Mouse (Mus musculus) CH12.LX (cell line): ENCODE data around the gene Fcgr1. TPM values are rescaled to one million over a fixed set of nuclear protein-coding genes. Genes with fewer than 3 reads are reported as not detected.
"Not testable (repeated sequence)": the region's sequence is repeated elsewhere in the genome, so short reads cannot be mapped to it uniquely, and the experiment has no call there.

Experiments
- DNase-seq: peaks from one replicate; pipeline ENCODE4 v3.0.0-alpha.2; 2013; ENCODE audit errors: extremely low read depth
- H3K27ac ChIP-seq: 2 replicates; pipeline ENCODE4 v1.5.1; 2012; ENCODE audit warnings: low read depth, mild to moderate bottlenecking, control low read depth, moderate library complexity; ENCODE audit not compliant: insufficient read depth
- H3K27me3 ChIP-seq: replicated peaks from 2 replicates; pipeline ENCODE3; 2012; ENCODE audit warnings: inconsistent platforms
- H3K36me3 ChIP-seq, 2 experiments: replicated peaks in 1 of 2; 2 replicates each; pipeline versions ENCODE3 to v1.6.1; 2012; ENCODE audit warnings: inconsistent platforms in 1 of 2, low read length in 1 of 2, mild to moderate bottlenecking in 1 of 2, mixed read lengths in 1 of 2, moderate library complexity in 1 of 2; ENCODE audit not compliant: control insufficient read depth in 1 of 2, insufficient read depth in 1 of 2
- H3K4me1 ChIP-seq, 2 experiments: 2 replicates each; pipeline ENCODE4 v1.6.1; 2012; ENCODE audit warnings: inconsistent platforms in 1 of 2, moderate library complexity in 1 of 2; ENCODE audit not compliant: insufficient read depth in 2 of 2, control insufficient read depth in 1 of 2
- H3K4me2 ChIP-seq: 2 replicates; pipeline ENCODE4 v1.6.1; 2012; ENCODE audit warnings: low read depth, mild to moderate bottlenecking, control low read depth; ENCODE audit not compliant: poor library complexity, insufficient read depth, severe bottlenecking
- H3K4me3 ChIP-seq, 3 experiments: fragments of 150-350 bp in 1 of 3; sonication (generic) in 1 of 3; replicated peaks in 1 of 3; 2 replicates each; pipeline versions ENCODE3 to v1.5.1; 2011 to 2012; ENCODE audit warnings: low read depth in 2 of 3, low read length in 2 of 3, mild to moderate bottlenecking in 2 of 3, moderate library complexity in 2 of 3, control low read depth in 1 of 3, improper control_type of control experiment in 1 of 3, inconsistent platforms in 1 of 3, mixed read lengths in 1 of 3; ENCODE audit not compliant: poor library complexity in 1 of 3
- H3K79me2 ChIP-seq: replicated peaks from 2 replicates; pipeline ENCODE4 v1.6.1; 2012; ENCODE audit warnings: mild to moderate bottlenecking, moderate library complexity; ENCODE audit not compliant: control insufficient read depth, poor library complexity, insufficient read depth, severe bottlenecking; ENCODE audit errors: extremely low read depth
- H3K9ac ChIP-seq: 2 replicates; pipeline ENCODE4 v1.6.1; 2012; ENCODE audit warnings: low read depth, mild to moderate bottlenecking, control low read depth, moderate library complexity; ENCODE audit not compliant: insufficient read depth
- H3K9me3 ChIP-seq: replicated peaks from 2 replicates; pipeline ENCODE3; 2012; ENCODE audit warnings: low read length, inconsistent platforms, mixed read lengths
- CHD2 ChIP-seq: IDR thresholded peaks from 2 replicates; pipeline ENCODE4 v1.6.1; 2011; ENCODE audit warnings: low read length, improper control_type of control experiment
- CTCF ChIP-seq, 2 experiments: IDR thresholded peaks in 1 of 2; conservative IDR thresholded peaks in 1 of 2; 2 replicates each; pipeline ENCODE4 v1.5.1; 2011 to 2012; ENCODE audit warnings: low read depth in 2 of 2, low read length in 2 of 2, improper control_type of control experiment in 1 of 2, inconsistent platforms in 1 of 2, mild to moderate bottlenecking in 1 of 2, moderate library complexity in 1 of 2
- ETS1 ChIP-seq: conservative IDR thresholded peaks from 2 replicates; pipeline ENCODE4 v1.6.1; 2012; ENCODE audit warnings: low read depth, mild to moderate bottlenecking, inconsistent platforms, low read length, improper control_type of control experiment, moderate library complexity
- GABPA ChIP-seq: IDR thresholded peaks from 2 replicates; pipeline ENCODE4 v1.6.1; 2012; ENCODE audit warnings: low read depth, low read length, improper control_type of control experiment, inconsistent platforms; ENCODE audit not compliant: insufficient replicate concordance
- HCFC1 ChIP-seq: IDR thresholded peaks from 2 replicates; pipeline ENCODE4 v1.6.1; 2012; ENCODE audit warnings: low read depth, mild to moderate bottlenecking, inconsistent platforms, low read length, improper control_type of control experiment
- MAFK ChIP-seq: IDR thresholded peaks from 2 replicates; pipeline ENCODE4 v1.6.1; 2011; ENCODE audit warnings: low read length, improper control_type of control experiment; ENCODE audit not compliant: insufficient replicate concordance
- MAX ChIP-seq: IDR thresholded peaks from 2 replicates; pipeline ENCODE4 v1.6.1; 2011; ENCODE audit warnings: low read length, improper control_type of control experiment
- MYC ChIP-seq: IDR thresholded peaks from 2 replicates; pipeline ENCODE4 v1.6.1; 2011; ENCODE audit warnings: low read depth, mild to moderate bottlenecking, improper control_type of control experiment, low read length
- RAD21 ChIP-seq: IDR thresholded peaks from 2 replicates; pipeline ENCODE4 v1.6.1; 2011; ENCODE audit warnings: low read depth, mild to moderate bottlenecking, low read length, improper control_type of control experiment, moderate library complexity
- RCOR1 ChIP-seq: conservative IDR thresholded peaks from 2 replicates; pipeline ENCODE4 v1.6.1; 2012; ENCODE audit warnings: low read depth, mild to moderate bottlenecking, inconsistent platforms, low read length, improper control_type of control experiment
- TBP ChIP-seq: conservative IDR thresholded peaks from 2 replicates; pipeline ENCODE4 v1.6.1; 2011; ENCODE audit warnings: low read depth, low read length, improper control_type of control experiment
- TCF12 ChIP-seq: IDR thresholded peaks from 2 replicates; pipeline ENCODE4 v1.6.1; 2014; ENCODE audit warnings: low read depth, mild to moderate bottlenecking, inconsistent platforms, low read length, improper control_type of control experiment
- UBTF ChIP-seq: IDR thresholded peaks from 2 replicates; pipeline ENCODE4 v1.6.1; 2012; ENCODE audit warnings: low read depth, mild to moderate bottlenecking, inconsistent platforms, low read length, improper control_type of control experiment, moderate library complexity
- USF1 ChIP-seq: IDR thresholded peaks from 2 replicates; pipeline ENCODE4 v1.6.1; 2014; ENCODE audit warnings: low read depth, mild to moderate bottlenecking, inconsistent platforms, low read length, improper control_type of control experiment
- ZC3H11A ChIP-seq: IDR thresholded peaks from 2 replicates; pipeline ENCODE4 v1.6.1; 2012; ENCODE audit warnings: low read depth, mild to moderate bottlenecking, inconsistent platforms, low read length, improper control_type of control experiment
- dilution Hi-C: fragments of 300-500 bp; cut with MboI; formaldehyde crosslinking; loops from 2 replicates; pipeline ENCODE4 v1.14.3; 2020; ENCODE audit warnings: low sequenced_read_pairs; ENCODE audit not compliant: extremely low pct_unique_long_range_greater_than_20kb, extremely low pct_ligation_motif_present
- in situ Hi-C: fragments of 300-500 bp; cut with MboI; formaldehyde crosslinking; loops from 3 replicates; pipeline ENCODE4 v1.14.3; 2019; ENCODE audit warnings: low sequenced_read_pairs, low pct_ligation_motif_present, low pct_unique_long_range_greater_than_20kb, mixed read lengths
- polyA plus RNA-seq: library from polyadenylated mRNA; unstranded; fragments of >175 nt; gene quantifications from 2 replicates; pipeline ENCODE4 v1.2.1, GENCODE M21; 2012; ENCODE audit warnings: low read depth; ENCODE audit not compliant: insufficient read length
- total RNA-seq, 2 experiments: library from RNA; depleted of rRNA; stranded (reverse); fragments of 300-350 nt in 1 of 2; fragments of >200 nt in 1 of 2; gene quantifications; 2 replicates each; pipeline ENCODE4 v1.2.3; 2012 to 2014

The Fcgr1 gene
- total RNA-seq (2012; rRNA removed) (0.04 TPM in 1 of 2 replicates, not detected in the other), total RNA-seq (2014; rRNA removed) (0.18 TPM in 1 of 2 replicates, not detected in the other), polyA plus RNA-seq (0.27 TPM in 1 of 2 replicates, not detected in the other)

DNA sequence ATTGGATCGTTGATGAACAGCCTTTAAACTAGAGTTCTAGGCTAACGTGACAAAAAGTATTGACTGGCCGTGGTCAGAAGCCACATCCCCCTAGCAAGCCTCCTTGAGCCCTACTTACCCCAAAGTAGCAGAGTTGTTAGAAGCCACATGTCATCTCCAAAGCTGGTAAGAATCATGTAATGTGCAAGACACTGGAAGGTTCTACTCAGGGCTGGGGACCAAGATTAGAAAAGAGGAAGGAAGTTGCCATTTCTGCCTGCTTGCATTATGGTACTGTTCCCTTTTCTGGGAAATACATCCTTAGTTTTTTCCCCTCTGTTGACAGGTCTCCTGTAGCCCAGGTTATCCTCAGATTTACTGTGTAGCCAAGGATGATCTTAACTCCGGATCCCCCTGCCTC lies at the start of gene Fcgr1:
Gene Fcgr1 (minus strand): TSS at position 183 of the 400 bp plus-strand sequence.
- in situ Hi-C loops: loop anchor here (25.0 kb wide), 1 partner anchor 244 kb away; the partner anchor contains the start of gene Hfe2
- Histone ChIP-seq H3K27me3 (peaks cover 8% of the 10 kb centered on the region), H3K4me1 (peaks cover 7 to 12% of the 10 kb centered on the region in 2 experiments), H3K36me3 (no peaks in the 10 kb centered on the region), H3K4me3 (no peak within 1 kb of the TSS), H3K9ac (no peak within 1 kb of the TSS), H3K79me2 (no peaks in the 10 kb centered on the region), H3K27ac (no peak within 1 kb of the TSS), H3K4me2 (no peak within 1 kb of the TSS), H3K9me3 (peaks cover 2% of the 10 kb centered on the region)
- no peak for TF ChIP-seq RAD21
- TF ChIP-seq UBTF: no peak
- no peak for TF ChIP-seq MYC
- TF ChIP-seq GABPA: no peak
- no peak for TF ChIP-seq RCOR1
- TF ChIP-seq MAX: no peak
- TF ChIP-seq HCFC1: no peak
- no peak for TF ChIP-seq CHD2
- no peak for TF ChIP-seq ZC3H11A
- no peak for TF ChIP-seq ETS1
- no peak for TF ChIP-seq MAFK
- no peak for TF ChIP-seq CTCF (conservative IDR thresholded peaks at IDR 0.05 in 1 of 2, IDR thresholded peaks at IDR 0.05 in 1 of 2; ENCODE audit: low read depth in 2 of 2, low read length in 2 of 2)
- TF ChIP-seq USF1: no peak
- no peak for TF ChIP-seq TCF12
- dilution Hi-C loops: no loop called here
- no peak for DNase-seq

DNA sequence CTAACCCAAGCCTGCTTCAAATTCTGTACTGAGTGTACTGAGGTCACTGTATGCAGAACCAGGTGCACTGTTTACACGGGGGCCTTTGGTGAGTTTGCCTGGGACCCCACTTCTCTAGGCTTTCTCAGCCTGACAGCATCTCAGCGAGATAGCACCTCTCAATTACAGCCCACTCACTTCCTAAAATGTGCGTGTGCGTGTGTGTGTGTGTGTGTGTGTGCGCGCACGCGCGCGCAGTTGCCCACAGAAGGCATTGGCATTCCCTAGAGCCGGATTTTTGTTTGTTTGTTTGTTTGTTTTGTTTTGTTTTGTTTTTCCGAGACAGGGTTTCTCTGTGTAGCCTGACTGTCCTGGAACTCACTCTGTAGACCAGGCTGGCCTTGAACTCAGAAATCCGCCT lies 48.9 kb upstream of the Fcgr1 start:
- H3K4me2 ChIP-seq, dilution Hi-C loops, H3K4me3 ChIP-seq, H3K36me3 ChIP-seq, in situ Hi-C loops, DNase-seq, H3K9me3 ChIP-seq, H3K27ac ChIP-seq, H3K79me2 ChIP-seq, H3K9ac ChIP-seq: not testable (repeated sequence)
- peaks cover 14% of the 10 kb centered on the region for H3K27me3 ChIP-seq
- H3K4me1 ChIP-seq: peaks cover 0 to 10% of the 10 kb centered on the region in 2 experiments; a peak in 1 of 4 replicates

DNA sequence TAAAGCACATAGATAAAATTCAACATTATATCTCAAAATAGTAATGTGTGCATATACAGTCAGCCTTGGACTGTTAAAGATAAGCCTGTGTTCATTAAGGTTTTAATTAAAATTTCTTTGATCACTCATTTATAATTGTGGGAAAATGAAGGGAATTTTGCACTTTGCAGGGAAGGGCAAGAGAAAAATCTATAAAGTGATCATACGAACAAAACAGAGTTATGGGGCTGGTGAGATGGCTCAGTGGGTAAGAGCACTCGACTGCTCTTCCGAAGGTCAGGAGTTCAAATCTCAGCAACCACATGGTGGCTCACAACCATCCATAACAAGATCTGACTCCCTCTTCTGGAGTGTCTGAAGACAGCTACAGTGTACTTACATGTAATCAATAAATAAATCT lies 48.3 kb upstream of the Fcgr1 start:
- H3K4me1 ChIP-seq: peaks cover 0 to 10% of the 10 kb centered on the region in 2 experiments; a peak in 1 of 4 replicates
- peaks cover 19% of the 10 kb centered on the region for H3K27me3 ChIP-seq
- H3K9ac ChIP-seq, H3K27ac ChIP-seq, DNase-seq, H3K79me2 ChIP-seq, H3K4me3 ChIP-seq, H3K36me3 ChIP-seq, dilution Hi-C loops, H3K4me2 ChIP-seq, in situ Hi-C loops, H3K9me3 ChIP-seq: not testable (repeated sequence)
- TF ChIP-seq TBP: peak; percentile 92
